ENCODE assay signal across 9 mouse cellular contexts in the genomic region with DNA sequence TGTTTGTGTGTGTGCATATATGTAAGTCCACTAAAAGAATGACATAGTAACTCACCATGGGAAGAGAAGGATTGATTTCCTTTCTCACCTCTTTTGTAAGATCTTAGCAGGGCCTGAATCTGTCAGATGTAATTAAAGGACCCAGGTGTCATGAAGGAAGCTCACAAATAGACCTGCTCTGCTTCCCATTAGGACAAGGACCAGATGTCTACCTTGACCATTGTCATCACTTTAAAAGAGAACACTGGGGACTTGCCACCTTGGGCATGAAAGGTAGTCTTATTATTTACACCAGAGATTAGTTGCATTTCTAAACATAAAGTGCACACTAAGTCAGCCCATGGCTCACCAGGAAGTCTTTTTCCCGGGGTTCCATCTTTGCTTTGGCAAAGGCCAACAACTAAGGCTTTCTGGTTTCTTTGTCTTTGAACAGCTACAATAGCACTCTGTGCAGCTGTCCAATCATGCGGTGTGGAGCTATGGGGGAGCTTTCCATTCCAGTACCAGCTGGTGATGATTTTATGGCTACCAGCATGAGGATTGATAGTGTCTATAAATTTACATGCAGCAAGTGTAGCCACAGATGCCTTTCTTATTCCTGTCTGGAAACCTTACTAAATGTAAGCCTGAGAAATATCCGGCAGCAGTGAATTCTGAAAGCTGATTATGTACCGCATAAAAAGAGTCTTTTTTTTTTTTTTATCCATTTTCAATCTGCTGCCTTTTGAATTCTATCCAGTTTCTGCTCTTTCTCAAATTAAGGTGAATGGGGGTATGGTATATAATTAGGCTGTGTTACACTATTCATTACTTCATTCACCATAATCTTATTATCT.
DNase-seq lines count a peak whose midpoint lies in the region; ATAC-seq lines count a peak whose summit lies in the region.
"Had no signal": no experiment of that assay in that cellular context is flagged by ENCODE, and none has a peak within 500 bp of the region (broad histone marks: within the 10 kb centered on the region; RNA-seq: fewer than 3 reads in every experiment).

No protein-coding gene starts in this region.

- no peaks in the 10 kb centered on the region for H3K36me3 ChIP-seq in forebrain, embryonic 12.5 days (replicated peaks)
- no peaks in the 10 kb centered on the region for H3K36me3 ChIP-seq in midbrain, embryonic 16.5 days (ENCODE audit: control insufficient read depth, insufficient read depth, low read length)

- ATAC-seq in forebrain, embryonic 12.5 days (ENCODE audit: low FRiP score) = peak; percentile 86
- ATAC-seq in midbrain, embryonic 16.5 days = peak; percentile 78

- WGBS in forebrain, embryonic 12.5 days = 28% methylated on average over 4 of the region's 4 CpGs
- WGBS in midbrain, embryonic 16.5 days = 11% methylated on average over 4 of the region's 4 CpGs

- H3K9me3 ChIP-seq in forebrain, embryonic 12.5 days = no peaks in the 10 kb centered on the region
- H3K9me3 ChIP-seq in midbrain, embryonic 16.5 days (replicated peaks; ENCODE audit: control insufficient read depth, low read length, poor library complexity, severe bottlenecking) = no peaks in the 10 kb centered on the region

- no peaks in the 10 kb centered on the region for H3K27me3 ChIP-seq in forebrain, embryonic 12.5 days
- no peaks in the 10 kb centered on the region for H3K27me3 ChIP-seq in midbrain, embryonic 16.5 days (ENCODE audit: control insufficient read depth, insufficient read depth, low read depth, low read length)

- peak; percentile 74 for DNase-seq in MN1 (ENCODE audit: low spot score)
- peak; percentile 43 to 50 for DNase-seq in layer of hippocampus, adult 8-10 months (ENCODE audit: low spot score in 2 of 2)
- no peak for DNase-seq in adrenal gland, postnatal 4 days (ENCODE audit: low spot score in 2 of 2)
- DNase-seq in heart, adult 9 months (ENCODE audit: low spot score in 2 of 2) = no peak
- no peak for DNase-seq in natural killer cell, adult 2 months (ENCODE audit: low spot score in 2 of 2)
- DNase-seq: kidney, adult 8-10 months; lung, postnatal 10 days had no signal

- H3K4me3 ChIP-seq in forebrain, embryonic 12.5 days (replicated peaks) = no peak overlapping the region
- H3K4me3 ChIP-seq in midbrain, embryonic 16.5 days (ENCODE audit: low read depth, low read length) = no peak overlapping the region

- H3K9ac ChIP-seq in forebrain, embryonic 12.5 days = no peak overlapping the region
- H3K9ac ChIP-seq in midbrain, embryonic 16.5 days (ENCODE audit: low read depth, low read length) = no peak overlapping the region

- H3K4me2 ChIP-seq in forebrain, embryonic 12.5 days = no peak overlapping the region
- H3K4me2 ChIP-seq in midbrain, embryonic 16.5 days (ENCODE audit: low read length) = no peak overlapping the region

- peak overlapping the region; percentile 51 for H3K27ac ChIP-seq in forebrain, embryonic 12.5 days
- H3K27ac ChIP-seq in midbrain, embryonic 16.5 days (ENCODE audit: low read length) = peak overlapping the region; percentile 42; the same call in 1 of the 2 replicates

- H3K4me1 ChIP-seq in forebrain, embryonic 12.5 days = peaks cover 6% of the 10 kb centered on the region; the same call in 1 of the 2 replicates
- H3K4me1 ChIP-seq in midbrain, embryonic 16.5 days (ENCODE audit: control insufficient read depth, insufficient read depth, low read length) = peaks cover 7% of the 10 kb centered on the region

Comparison
In these comparisons a context has a peak if more than half of its experiments do, and no peak if none do; other contexts are left out.
1. DNase-seq: peak in MN1 (single experiment) and layer of hippocampus, adult 8-10 months (2 of 2); none in adrenal gland, postnatal 4 days (0 of 2), heart, adult 9 months (0 of 2) and natural killer cell, adult 2 months (0 of 2).